Mouse (Mus musculus) hematopoietic stem cell, adult 5-6 weeks (primary cell): ENCODE measurements at regions not wholly inside any gene's neighbourhood (a gene's known extent, or its start where the extent isn't known, plus 50 kb on each side); places are given as distances from the start of the nearest gene placed in this dataset.
"Not testable (repeated sequence)": the region's sequence is repeated elsewhere in the genome, so short reads cannot be mapped to it uniquely, and the experiment has no call there.

Experiments used
- ATAC-seq, 2 experiments: fragments of 125-278 bp in 1 of 2; replicated peaks in 1 of 2; 2 replicates each; pipeline ENCODE4 v1.8.0; 2016 to 2017; ENCODE audit warnings: inconsistent platforms in 2 of 2, mild to moderate bottlenecking in 2 of 2, moderate number of reproducible peaks in 2 of 2, low read depth in 1 of 2, moderate TSS enrichment in 1 of 2; ENCODE audit not compliant: low FRiP score in 2 of 2, poor library complexity in 2 of 2, severe bottlenecking in 2 of 2, insufficient read depth in 1 of 2, low TSS enrichment in 1 of 2

GRCm38 (mm10) chr2:84042793-84043192 is 52.4 kb downstream of the Gm13691 start:
- ATAC-seq: no peak

GRCm38 (mm10) chr2:84048398-84049140 is 58.2 kb downstream of the Gm13691 start:
- no peak for ATAC-seq

- ATAC-seq: peak; percentile 12 to 68; a peak in 1 of 4 replicates
Measured at GRCm38 (mm10) chr2:84051883-84052331, 61.6 kb downstream of the Gm13691 start.

- ATAC-seq: peak; percentile 98 to 99
Measured at GRCm38 (mm10) chr2:84059246-84059645, 68.9 kb downstream of the Gm13691 start.

GRCm38 (mm10) chr2:84061221-84061620 is 70.9 kb downstream of the Gm13691 start:
- ATAC-seq: no peak

DNA sequence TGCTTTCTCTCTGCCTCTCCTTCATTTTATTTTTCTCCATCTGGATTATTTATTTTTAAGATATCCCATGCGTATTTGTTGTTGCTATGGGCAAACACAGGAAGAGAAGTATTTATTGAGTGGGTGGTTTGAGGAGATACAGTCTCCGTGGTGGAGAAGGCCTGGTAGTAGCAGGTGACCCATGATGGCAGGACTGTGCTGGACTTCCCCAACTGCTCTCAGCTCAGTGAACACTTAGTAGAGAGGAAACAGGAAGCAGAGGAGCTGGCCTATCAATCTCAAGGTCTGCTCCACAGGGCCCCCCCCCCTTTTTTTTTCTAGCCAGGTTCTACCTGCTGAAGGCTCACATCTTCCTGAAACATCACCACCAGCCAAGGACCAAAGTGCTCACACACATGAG is 74.0 kb downstream of the Gm13691 start:
- ATAC-seq: peak; percentile 65 to 72; a peak in 2 of 4 replicates

GRCm38 (mm10) chr2:84065061-84065460 is 74.7 kb downstream of the Gm13691 start:
- no peak for ATAC-seq

- ATAC-seq: no peak
Measured at GRCm38 (mm10) chr2:84065749-84066148, 75.4 kb downstream of the Gm13691 start.

DNA sequence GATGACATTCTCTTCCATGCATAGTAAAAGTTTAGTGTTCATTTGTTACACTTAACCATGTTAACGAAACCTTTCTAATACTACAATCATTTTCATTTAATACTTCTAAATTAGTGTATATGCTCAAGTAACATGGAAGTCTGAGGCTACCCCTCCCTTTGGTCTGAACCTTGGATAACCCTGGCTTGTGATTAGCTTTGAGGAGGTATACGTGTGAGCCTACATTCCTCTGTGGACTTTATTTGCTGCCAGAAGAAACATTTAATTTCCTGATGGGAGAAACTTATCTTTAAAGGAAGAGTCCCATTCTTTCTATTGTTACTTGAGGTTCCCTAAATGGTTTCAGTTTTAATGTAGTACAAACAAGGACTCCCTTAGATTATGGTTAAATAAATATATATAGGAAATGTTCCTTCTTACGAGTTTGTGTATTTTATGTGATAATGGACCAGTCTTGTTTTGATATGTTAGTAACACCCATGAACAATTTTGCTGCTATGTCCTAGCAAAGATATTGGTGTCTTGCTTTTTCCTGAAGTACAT is 75.9 kb downstream of the Gm13691 start:
- no peak for ATAC-seq

GRCm38 (mm10) chr2:84066785-84067526 is 76.6 kb downstream of the Gm13691 start:
- no peak for ATAC-seq

- no peak for ATAC-seq
Measured at GRCm38 (mm10) chr2:84068617-84069016, 78.3 kb downstream of the Gm13691 start.

DNA sequence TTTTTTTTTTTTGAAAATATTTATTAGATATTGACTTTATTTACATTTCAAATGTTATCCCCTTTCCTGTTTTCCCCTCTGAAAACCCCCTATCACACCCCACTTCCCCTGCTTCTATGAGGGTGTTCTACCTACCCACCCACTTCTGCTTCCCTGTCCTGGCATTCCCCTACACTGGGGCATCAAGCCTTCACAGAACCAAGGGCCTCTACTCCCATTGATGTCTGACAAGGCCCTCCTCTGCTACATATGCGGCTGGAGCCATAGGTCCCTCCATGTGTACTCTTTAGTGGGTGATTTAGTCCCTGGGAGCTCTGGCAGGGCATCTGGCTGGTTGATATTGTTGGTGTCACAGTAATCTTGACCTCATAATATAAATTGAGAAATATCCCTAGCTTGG is 79.1 kb downstream of the Gm13691 start:
- ATAC-seq: not testable (repeated sequence)

GRCm38 (mm10) chr2:84072881-84073583 is 82.7 kb downstream of the Gm13691 start:
- no peak for ATAC-seq

- ATAC-seq: no peak
Measured at GRCm38 (mm10) chr2:84075944-84076343, 85.6 kb downstream of the Gm13691 start.

GRCm38 (mm10) chr2:84079284-84079683 is 88.9 kb downstream of the Gm13691 start:
- ATAC-seq: no peak; a peak in 1 of 4 replicates

DNA sequence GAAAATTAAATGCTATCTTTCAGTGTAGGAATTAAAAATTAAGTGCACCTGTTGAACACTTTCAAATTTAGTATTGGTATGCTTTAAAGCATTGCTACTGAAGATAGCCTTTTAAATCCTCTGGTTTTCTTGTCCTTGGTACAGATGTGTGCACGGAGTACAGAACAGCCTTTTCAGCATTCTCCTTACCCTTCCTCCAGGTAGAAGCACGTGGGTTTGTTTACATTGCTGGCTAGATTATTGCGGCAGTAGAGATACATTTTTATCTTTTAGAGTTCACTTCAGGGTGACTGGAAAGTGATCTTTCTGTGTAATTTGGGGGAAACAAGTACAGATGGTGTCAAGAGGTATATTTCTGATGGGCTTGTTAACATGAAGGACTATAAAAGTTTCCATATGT is 89.9 kb downstream of the Gm13691 start:
- ATAC-seq: no peak

- no peak for ATAC-seq
Measured at GRCm38 (mm10) chr2:84094751-84095150, 104.4 kb downstream of the Gm13691 start.

DNA sequence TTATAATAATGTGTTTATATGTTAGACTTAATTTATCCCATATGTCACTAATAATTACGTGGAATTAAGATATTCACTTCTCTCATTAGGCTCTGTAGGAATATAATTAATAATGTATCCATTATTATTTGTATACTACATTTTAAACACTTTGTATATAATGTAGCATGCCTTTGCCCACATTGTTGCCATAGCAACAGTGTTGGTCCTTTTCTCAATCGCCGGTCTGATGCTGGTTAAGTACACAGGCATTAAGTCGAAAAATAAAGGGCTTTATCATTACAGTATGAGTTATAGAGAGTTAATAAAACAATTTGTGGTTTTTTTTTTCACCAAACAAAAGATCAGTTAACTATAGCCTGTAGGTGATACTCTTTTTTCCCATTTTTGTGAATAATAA is 108.4 kb downstream of the Gm13691 start:
- ATAC-seq: no peak
